Mouse (Mus musculus): ENCODE measurements around the gene Chrnb1. TPM values are rescaled to one million over a fixed set of nuclear protein-coding genes. Genes with fewer than 3 reads are reported as not detected.

The Chrnb1 gene
- total RNA-seq, 2 experiments from 2014 or later = 29.2 to 33.1 TPM

DNA sequence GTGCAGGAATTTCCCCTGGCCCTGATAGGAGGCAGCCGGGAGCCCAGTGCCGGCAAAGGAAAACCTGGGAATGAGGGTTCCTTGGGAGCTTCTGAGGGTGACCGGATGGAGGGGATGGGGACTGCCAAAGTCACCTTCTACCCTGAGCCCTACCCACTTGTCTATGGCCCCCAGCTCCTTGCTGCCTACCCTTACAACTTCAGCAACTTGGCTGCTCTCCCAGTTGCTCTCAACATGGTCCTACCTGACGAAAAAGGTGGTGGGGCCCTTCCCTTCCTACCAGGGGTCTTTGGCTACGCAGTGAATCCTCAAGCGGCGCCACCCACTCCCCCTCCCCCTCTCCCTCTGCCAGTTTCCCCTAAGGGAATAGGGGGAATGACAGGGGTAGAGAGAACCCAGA is 16.8 kb downstream of the Chrnb1 start:
- intact Hi-C loops (cut with DNase I) = no loop called here
- no peak for DNase-seq

GRCm38 (mm10) chr11:69778258-69778982 is 17.3 kb downstream of the Chrnb1 start:
- intact Hi-C loops (cut with DNase I) = no loop called here

DNA sequence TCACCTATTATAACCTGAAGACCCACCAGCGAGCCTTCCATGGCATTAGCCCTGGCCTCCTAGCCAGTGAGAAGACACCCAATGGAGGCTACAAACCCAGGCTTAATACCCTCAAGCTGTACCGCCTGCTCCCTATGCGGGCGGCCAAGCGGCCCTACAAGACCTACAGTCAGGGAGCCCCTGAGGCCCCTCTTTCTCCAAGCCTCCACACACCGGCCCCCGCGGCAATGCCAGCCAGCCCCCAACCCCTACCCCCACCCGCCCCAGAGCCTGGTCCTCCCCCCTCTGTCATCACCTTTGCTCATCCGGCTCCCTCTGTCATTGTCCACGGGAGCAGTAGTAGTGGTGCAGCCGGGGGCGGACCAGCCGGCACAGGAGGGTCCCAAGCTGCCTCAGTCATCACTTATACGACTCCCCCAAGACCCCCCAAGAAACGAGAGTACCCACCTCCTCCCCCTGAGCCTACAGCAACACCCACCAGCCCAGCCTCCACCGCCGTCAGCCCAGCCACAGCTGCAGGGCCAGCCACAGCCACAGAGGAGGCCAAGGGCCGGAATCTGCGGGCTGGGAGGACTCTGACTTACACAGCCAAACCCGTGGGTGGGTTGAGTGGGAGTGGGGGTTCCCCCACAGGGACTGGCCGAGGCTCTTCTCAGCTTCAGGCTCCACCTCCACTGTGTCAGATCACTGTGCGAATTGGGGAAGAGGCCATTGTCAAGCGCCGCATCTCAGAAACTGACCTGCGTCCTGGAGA is 18.1 kb downstream of the Chrnb1 start:
- intact Hi-C loops (cut with DNase I) = no loop called here
- no peak for DNase-seq

More at GRCm38 (mm10) chr11:69778258-69778982, 17.3 kb downstream of the Chrnb1 start:
- DNase-seq = no peak

DNA sequence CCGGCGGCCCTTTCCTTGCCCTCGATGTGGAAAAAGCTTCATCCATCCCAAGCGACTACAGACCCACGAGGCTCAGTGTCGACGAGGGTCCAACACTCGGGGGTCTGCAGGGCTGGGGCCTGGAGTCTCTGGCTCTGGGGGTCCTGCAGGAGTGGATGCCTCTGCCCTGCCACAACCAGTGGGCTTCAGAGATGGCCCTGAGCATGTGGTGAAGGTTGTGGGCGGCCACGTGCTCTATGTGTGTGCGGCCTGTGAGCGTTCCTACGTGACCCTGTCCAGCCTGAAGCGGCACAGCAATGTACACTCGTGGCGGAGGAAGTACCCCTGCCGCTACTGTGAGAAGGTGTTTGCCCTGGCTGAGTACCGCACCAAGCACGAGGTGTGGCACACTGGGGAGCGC is 19.3 kb downstream of the Chrnb1 start:
- intact Hi-C loops (cut with DNase I) = no loop called here
- no peak for DNase-seq

DNA sequence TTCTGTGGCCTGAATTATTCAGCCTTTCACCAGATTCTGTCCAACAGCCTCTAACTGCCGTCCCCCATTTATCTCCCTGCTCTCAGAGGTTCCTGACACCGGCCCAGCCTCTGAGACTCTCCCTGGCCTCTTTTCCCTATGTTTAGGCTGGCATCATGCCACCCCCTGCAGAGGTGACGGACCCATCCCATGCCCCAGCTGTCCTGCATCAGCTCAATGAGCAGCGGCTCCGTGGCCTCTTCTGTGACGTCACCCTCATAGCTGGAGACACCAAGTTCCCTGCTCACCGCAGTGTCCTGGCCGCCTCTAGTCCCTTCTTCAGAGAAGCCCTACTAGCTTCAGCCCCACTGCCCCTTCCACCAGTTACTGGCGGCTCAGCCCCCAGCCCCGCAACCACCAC is 20.0 kb downstream of the Chrnb1 start:
- intact Hi-C loops (cut with DNase I) = no loop called here

GRCm38 (mm10) chr11:69774961-69775360 is 20.8 kb downstream of the Chrnb1 start:
- intact Hi-C loops (cut with DNase I) = no loop called here
- no peak for DNase-seq

More for the DNA sequence above, 20.0 kb downstream of the Chrnb1 start:
- DNase-seq = no peak

DNA sequence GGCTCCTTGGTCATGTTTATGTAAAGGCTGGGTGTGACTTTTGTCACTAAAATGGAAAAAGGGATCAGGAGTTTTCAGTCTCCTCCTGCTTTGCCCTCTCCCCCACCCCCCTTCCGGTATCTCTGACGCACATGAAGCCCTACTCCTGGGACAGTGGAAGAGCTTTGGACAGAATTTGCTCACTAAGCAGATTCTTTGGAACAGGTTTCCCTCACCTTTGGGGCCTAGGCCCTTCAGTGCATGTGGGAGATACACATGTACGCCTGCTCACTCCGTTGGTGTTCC is 28.2 kb downstream of the Chrnb1 start:
- intact Hi-C loops (cut with DNase I) = no loop called here
- DNase-seq = no peak

DNA sequence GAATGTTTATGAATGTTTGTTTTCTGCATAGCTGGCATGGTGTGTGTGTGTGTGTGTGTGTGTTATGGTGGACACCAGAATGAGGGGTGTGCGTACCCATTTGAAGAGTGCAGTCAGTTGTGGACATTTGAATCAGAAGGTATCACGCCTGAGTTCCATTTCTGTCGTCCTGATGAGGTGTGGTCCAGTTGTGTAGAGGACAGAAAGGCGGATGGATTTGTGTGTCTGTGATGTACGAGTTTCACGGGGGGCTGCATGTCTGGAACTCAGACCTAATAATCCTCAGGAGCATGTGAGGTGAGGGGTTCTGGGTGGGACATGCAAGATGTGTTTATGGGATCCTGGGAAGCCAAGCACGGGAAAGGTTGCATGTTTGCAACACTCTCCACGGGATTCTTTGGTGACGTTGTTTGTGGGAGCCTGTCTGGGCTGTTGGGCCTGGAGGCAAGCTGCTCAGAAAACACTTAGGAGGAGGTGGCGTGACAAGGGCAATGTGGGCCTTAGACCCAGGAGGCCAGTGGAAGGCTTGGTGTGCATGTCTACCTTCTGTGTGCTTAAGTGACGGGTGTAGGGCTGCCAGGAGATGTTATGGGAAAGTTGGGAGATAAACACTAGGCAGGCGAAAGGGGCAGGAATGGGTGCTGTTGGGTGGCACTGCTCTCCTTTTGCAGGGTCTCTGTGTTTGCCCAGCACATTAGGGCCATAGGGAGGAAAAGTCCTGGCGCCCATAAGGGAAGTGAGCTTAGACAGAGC is 28.7 kb downstream of the Chrnb1 start:
- intact Hi-C loops (cut with DNase I) = no loop called here
- no peak for DNase-seq

GRCm38 (mm10) chr11:69766126-69766609 is 29.6 kb downstream of the Chrnb1 start:
- DNase-seq = peak; percentile 53 to 66
- intact Hi-C loops (cut with DNase I) = no loop called here

- intact Hi-C loops (cut with DNase I) = no loop called here
Observed at GRCm38 (mm10) chr11:69765221-69766125, 30.3 kb downstream of the Chrnb1 start, which contains the start of gene Zbtb4. Gene Zbtb4 (plus strand): TSS chr11:69765912.

DNA sequence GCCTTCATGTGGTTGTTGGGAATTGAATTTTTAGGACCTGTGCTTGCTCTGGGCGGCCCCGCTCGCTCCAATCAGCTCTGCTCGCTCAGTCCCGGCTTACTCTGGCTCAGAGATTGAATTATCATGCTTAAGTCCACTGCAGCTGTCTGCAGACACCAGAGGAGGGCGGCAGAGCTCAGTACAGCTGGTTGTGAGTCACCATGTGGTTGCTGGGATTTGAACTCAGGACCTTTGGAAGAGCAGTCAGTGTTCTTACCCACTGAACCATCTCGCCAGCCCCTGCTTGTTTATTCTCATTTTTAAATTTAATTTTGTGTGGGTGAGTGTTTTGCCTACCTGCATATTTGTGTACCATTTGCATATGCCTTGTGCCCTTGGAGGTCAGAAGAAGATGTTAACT is 32.2 kb downstream of the Chrnb1 start:
- DNase-seq = no peak
- intact Hi-C loops (cut with DNase I) = loop anchor here (5.0 kb wide), 2 partner anchors 39 to 114 kb away; partner anchors contain the start of genes Fgf11 and Tmem95

More at GRCm38 (mm10) chr11:69765221-69766125, 30.3 kb downstream of the Chrnb1 start, which contains the start of gene Zbtb4:
- peak; percentile 28 to 49 for DNase-seq

DNA sequence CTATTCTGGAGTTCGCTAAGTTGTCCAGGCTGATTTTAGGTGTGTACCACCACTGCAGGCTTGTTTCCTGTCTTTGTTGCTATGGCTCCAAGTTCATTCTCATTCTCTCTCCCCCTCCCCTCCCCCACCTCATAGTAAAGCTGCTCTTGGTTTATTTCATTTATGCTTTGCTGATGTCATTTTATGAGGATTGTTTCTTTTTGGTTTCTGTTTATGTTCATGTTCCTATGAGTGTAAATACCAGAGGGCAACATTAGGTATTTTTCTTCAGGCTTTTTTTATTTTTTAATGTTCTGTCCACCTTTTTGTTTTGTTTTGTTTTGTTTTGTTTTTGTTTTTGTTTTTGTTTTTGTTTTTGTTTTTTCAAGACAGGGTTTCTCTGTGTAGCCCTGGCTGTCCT is 33.9 kb downstream of the Chrnb1 start, which contains the start of gene Slc35g3:
TSS of gene Slc35g3 (minus strand) at position 101 of the 400 bp plus-strand sequence.
- no peak for DNase-seq
- intact Hi-C loops (cut with DNase I) = loop anchor here (5.0 kb wide), 2 partner anchors 40 to 115 kb away; partner anchors contain the start of genes Fgf11 and Tmem95

GRCm38 (mm10) chr11:69760901-69761200 is 34.9 kb downstream of the Chrnb1 start:
- DNase-seq = no peak
- intact Hi-C loops (cut with DNase I) = loop anchor here (5.0 kb wide), 2 partner anchors 41 to 116 kb away; partner anchors contain the start of genes Fgf11 and Tmem95

DNA sequence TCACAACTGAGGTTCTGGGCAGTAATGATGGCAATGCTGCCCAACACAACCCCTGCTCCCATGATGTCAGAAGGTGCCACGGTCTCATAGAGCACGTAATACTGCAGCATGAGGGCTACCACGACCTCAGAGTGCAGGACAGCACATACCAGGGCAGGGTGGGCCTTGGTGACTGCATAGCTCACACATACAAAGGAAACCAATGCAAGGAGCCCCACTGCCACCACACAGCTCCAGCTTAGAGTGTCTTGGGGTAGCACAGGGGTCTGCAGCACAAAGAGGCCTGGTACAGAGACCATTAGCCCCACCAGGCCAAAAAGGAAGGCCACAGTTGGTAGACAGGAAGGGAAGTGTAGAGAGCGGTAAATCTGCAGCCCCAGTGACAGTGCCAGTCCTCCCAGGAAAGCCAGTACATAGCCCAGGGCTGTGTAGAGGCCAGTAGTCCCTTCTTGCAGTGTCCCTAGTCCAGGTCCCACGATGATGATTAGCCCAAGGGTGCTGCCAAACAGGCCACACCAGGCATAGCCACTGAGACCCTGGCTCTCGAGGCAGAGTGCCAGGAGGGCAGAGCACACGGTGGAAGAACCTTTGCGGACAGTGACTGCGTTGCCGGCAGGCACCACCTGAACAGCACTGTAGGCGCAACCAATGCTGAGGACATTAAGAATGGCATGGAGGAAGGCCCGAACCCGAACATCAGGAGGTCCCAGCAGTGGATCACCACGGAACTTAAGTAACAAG is 35.4 kb downstream of the Chrnb1 start:
- DNase-seq = no peak
- intact Hi-C loops (cut with DNase I) = loop anchor here (5.0 kb wide), 2 partner anchors 42 to 117 kb away; partner anchors contain the start of genes Fgf11 and Tmem95

DNA sequence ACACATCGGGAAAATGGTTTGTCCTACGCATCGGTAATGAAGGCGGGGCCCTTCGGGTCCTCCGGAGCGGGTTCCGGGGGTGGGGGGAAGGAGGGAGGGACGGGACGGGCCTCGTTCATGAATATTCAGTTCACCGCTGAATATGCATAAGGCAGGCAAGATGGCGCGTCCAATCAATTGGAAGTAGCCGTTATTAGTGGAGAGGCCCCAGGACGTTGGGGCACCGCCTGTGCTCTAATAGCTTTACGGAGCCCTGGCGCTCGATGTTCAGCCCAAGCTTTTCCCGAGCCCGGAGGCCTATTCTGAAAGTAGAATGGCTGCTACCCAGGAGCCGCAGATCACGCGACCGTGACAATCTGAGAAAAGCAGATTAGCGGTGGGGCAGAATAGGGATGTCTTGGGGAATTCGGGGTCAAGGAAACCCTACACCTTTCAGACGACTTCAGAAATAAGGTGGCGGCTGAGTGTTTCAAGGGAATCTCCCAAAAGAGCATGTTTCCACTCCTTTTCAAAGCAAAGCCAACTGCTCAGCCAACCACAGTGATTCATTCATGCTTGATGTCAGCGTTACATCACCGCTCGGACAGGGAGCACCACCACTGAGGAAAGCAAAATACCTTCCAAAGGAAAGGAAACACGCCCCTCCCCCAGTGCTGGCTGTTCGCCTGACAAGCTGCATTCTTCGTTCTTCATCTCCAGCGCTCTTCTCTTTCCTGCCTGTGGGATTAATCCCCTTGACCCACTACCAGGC is 36.6 kb downstream of the Chrnb1 start:
- intact Hi-C loops (cut with DNase I) = no loop called here
- DNase-seq = peak; percentile 79 to 83

GRCm38 (mm10) chr11:69758478-69758970 is 37.2 kb downstream of the Chrnb1 start, which contains the start of gene Polr2a:
Gene Polr2a (minus strand): TSS chr11:69758637.
- DNase-seq = peak; percentile 96 to 99
- intact Hi-C loops (cut with DNase I) = no loop called here

DNA sequence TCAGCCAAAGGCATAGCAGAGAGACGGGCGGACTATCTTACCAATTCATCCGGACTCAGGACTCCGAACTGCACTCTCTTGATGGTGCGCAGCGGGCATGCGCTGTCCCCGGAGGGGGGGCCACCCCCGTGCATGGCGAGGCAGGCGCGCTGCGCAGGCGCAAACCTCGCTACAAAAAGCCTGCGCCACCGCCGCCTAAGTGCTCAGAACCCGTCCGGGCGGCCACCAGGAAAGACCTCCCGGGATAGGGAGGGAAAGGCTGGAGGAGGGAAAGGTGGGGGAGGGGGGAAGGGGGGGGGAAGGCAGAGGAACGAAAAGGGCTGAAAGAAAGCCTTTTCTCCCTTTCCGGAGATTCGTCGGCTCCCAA is 37.7 kb downstream of the Chrnb1 start:
- intact Hi-C loops (cut with DNase I) = no loop called here
- peak; percentile 96 to 97 for DNase-seq
